Mouse (Mus musculus) ES-Bruce4 (cell line): ENCODE data around the gene Dpp4. TPM values are rescaled to one million over a fixed set of nuclear protein-coding genes. Genes with fewer than 3 reads are reported as not detected.

ENCODE experiments used
- H3K27ac ChIP-seq: 2 replicates; pipeline ENCODE4 v1.5.1; 2012; ENCODE audit warnings: low read length, inconsistent platforms; ENCODE audit not compliant: insufficient read depth
- H3K27me3 ChIP-seq: 2 replicates; pipeline ENCODE4 v1.6.1; 2012; ENCODE audit warnings: mild to moderate bottlenecking, low read length, inconsistent platforms; ENCODE audit not compliant: control insufficient read depth, poor library complexity, insufficient read depth, severe bottlenecking
- H3K36me3 ChIP-seq: 2 replicates; pipeline ENCODE4 v1.6.1; 2012; ENCODE audit warnings: inconsistent platforms, mild to moderate bottlenecking, low read length, moderate library complexity; ENCODE audit not compliant: control insufficient read depth, poor library complexity, insufficient read depth, severe bottlenecking
- H3K4me1 ChIP-seq: one replicate; pipeline ENCODE4 v1.8.1; 2011; ENCODE audit warnings: low read length; ENCODE audit not compliant: control insufficient read depth, insufficient read depth
- H3K4me3 ChIP-seq: 2 replicates; pipeline ENCODE4 v1.5.1; 2011; ENCODE audit warnings: low read depth, mild to moderate bottlenecking, low read length
- H3K9ac ChIP-seq: 2 replicates; pipeline ENCODE4 v1.6.1; 2012; ENCODE audit warnings: low read depth, mild to moderate bottlenecking, inconsistent platforms; ENCODE audit not compliant: poor library complexity, severe bottlenecking
- H3K9me3 ChIP-seq: replicated peaks from 2 replicates; pipeline ENCODE4 v1.6.1; 2012; ENCODE audit warnings: mild to moderate bottlenecking, low read length, inconsistent platforms; ENCODE audit not compliant: control insufficient read depth, poor library complexity, insufficient read depth, severe bottlenecking
- CTCF ChIP-seq: IDR thresholded peaks from one replicate; pipeline ENCODE4 v1.8.1; 2011; ENCODE audit warnings: low read depth, low read length
- EP300 ChIP-seq: IDR thresholded peaks from 2 replicates; pipeline ENCODE4 v1.6.1; 2011; ENCODE audit warnings: low read depth, low read length; ENCODE audit not compliant: insufficient read depth
- POLR2A ChIP-seq: IDR thresholded peaks from one replicate; pipeline ENCODE4 v1.8.1; 2011; ENCODE audit warnings: low read length; ENCODE audit not compliant: insufficient read depth
- polyA plus RNA-seq: library from polyadenylated mRNA; stranded (reverse); fragments of >200 nt; gene quantifications from 2 replicates; pipeline ENCODE4 v1.2.4, GENCODE M21; 2011; ENCODE audit warnings: low read depth; ENCODE audit not compliant: missing spikeins, insufficient read depth, insufficient read length

Gene Dpp4
- polyA plus RNA-seq, 1 experiment: 1.2 TPM

GRCm38 (mm10) chr2:62347762-62348161, 64.3 kb downstream of the Dpp4 start:
- H3K4me1 ChIP-seq: no peaks in the 10 kb centered on the region
- TF ChIP-seq EP300 (no peak), CTCF (no peak), POLR2A (no peak)
- no peaks in the 10 kb centered on the region for H3K36me3 ChIP-seq
- H3K4me3 ChIP-seq: no peak overlapping the region
- H3K27ac ChIP-seq: no peak overlapping the region
- H3K27me3 ChIP-seq: no peaks in the 10 kb centered on the region
- H3K9me3 ChIP-seq: no peaks in the 10 kb centered on the region
- H3K9ac ChIP-seq: no peak overlapping the region

- no peaks in the 10 kb centered on the region; the same call in 1 of the 2 replicates for H3K27me3 ChIP-seq
- no peak overlapping the region for H3K4me3 ChIP-seq
- H3K27ac ChIP-seq: no peak overlapping the region
- no peak overlapping the region for H3K9ac ChIP-seq
- TF ChIP-seq POLR2A: no peak
- TF ChIP-seq EP300: no peak
- no peak for TF ChIP-seq CTCF
- no peaks in the 10 kb centered on the region for H3K9me3 ChIP-seq
- peaks cover 2% of the 10 kb centered on the region for H3K4me1 ChIP-seq
- H3K36me3 ChIP-seq: no peaks in the 10 kb centered on the region
Measured at GRCm38 (mm10) chr2:62346771-62347170, 65.3 kb downstream of the Dpp4 start.

- no peaks in the 10 kb centered on the region for H3K36me3 ChIP-seq
- peaks cover 2% of the 10 kb centered on the region for H3K4me1 ChIP-seq
- no peaks in the 10 kb centered on the region for H3K9me3 ChIP-seq
- no peaks in the 10 kb centered on the region; the same call in 1 of the 2 replicates for H3K27me3 ChIP-seq
- no peak overlapping the region for H3K9ac ChIP-seq
- no peak overlapping the region for H3K4me3 ChIP-seq
- TF ChIP-seq CTCF (no peak), POLR2A (no peak), EP300 (no peak)
- no peak overlapping the region for H3K27ac ChIP-seq
Measured at GRCm38 (mm10) chr2:62344367-62344766, 67.7 kb downstream of the Dpp4 start.

GRCm38 (mm10) chr2:62341734-62342128, 70.3 kb downstream of the Dpp4 start:
- Histone ChIP-seq H3K27me3 (no peaks in the 10 kb centered on the region; the same call in 1 of the 2 replicates), H3K27ac (no peak overlapping the region), H3K4me3 (no peak overlapping the region), H3K9ac (no peak overlapping the region), H3K9me3 (no peaks in the 10 kb centered on the region), H3K36me3 (no peaks in the 10 kb centered on the region), H3K4me1 (peaks cover 2% of the 10 kb centered on the region)
- TF ChIP-seq CTCF (no peak), EP300 (no peak), POLR2A (no peak)

GRCm38 (mm10) chr2:62341061-62341733, 70.8 kb downstream of the Dpp4 start:
- Histone ChIP-seq H3K9me3 (no peaks in the 10 kb centered on the region), H3K27me3 (no peaks in the 10 kb centered on the region; the same call in 1 of the 2 replicates), H3K9ac (no peak overlapping the region), H3K4me3 (no peak overlapping the region), H3K4me1 (peaks cover 2% of the 10 kb centered on the region), H3K36me3 (no peaks in the 10 kb centered on the region), H3K27ac (no peak overlapping the region)
- TF ChIP-seq POLR2A (no peak), CTCF (no peak), EP300 (no peak)

- Histone ChIP-seq H3K36me3 (no peaks in the 10 kb centered on the region), H3K4me3 (no peak overlapping the region), H3K4me1 (peaks cover 2% of the 10 kb centered on the region), H3K27ac (no peak overlapping the region), H3K9me3 (no peaks in the 10 kb centered on the region), H3K9ac (no peak overlapping the region), H3K27me3 (no peaks in the 10 kb centered on the region; the same call in 1 of the 2 replicates)
- no peak for TF ChIP-seq EP300
- no peak for TF ChIP-seq POLR2A
- no peak for TF ChIP-seq CTCF
Measured at GRCm38 (mm10) chr2:62339222-62339944, 72.6 kb downstream of the Dpp4 start.
